Mouse (Mus musculus) WW6 (cell line): ENCODE results near the gene Tpi1.
"Not testable (repeated sequence)": the region's sequence is repeated elsewhere in the genome, so short reads cannot be mapped to it uniquely, and the experiment has no call there.

Experiments used
- DNase-seq: peaks from one replicate; pipeline ENCODE4 v3.0.0-alpha.2; 2013; ENCODE audit warnings: low read depth, low spot score

The Tpi1 gene

DNA sequence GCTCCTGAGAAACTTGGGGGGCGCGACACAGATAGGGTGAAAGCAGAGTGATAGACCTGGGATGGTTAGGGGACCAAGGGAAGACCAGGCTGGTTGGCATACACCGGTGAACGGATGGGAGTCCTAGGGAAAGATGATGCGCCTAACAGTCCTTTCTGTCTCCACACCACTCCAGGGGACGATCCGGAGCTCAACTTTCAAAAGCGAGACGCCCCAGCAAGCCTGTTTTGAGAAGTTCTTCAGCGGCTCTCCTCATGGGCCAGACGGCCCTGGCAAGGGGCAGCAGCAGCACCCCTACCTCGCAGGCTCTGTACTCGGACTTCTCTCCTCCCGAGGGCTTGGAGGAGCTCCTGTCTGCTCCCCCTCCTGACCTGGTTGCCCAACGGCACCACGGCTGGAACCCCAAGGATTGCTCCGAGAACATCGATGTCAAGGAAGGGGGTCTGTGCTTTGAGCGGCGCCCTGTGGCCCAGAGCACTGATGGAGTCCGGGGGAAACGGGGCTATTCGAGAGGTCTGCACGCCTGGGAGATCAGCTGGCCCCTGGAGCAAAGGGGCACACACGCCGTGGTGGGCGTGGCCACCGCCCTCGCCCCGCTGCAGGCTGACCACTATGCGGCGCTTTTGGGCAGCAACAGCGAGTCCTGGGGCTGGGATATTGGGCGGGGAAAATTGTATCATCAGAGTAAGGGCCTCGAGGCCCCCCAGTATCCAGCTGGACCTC, 4.9 kb downstream of the Tpi1 start:
- DNase-seq, result no peak

DNA sequence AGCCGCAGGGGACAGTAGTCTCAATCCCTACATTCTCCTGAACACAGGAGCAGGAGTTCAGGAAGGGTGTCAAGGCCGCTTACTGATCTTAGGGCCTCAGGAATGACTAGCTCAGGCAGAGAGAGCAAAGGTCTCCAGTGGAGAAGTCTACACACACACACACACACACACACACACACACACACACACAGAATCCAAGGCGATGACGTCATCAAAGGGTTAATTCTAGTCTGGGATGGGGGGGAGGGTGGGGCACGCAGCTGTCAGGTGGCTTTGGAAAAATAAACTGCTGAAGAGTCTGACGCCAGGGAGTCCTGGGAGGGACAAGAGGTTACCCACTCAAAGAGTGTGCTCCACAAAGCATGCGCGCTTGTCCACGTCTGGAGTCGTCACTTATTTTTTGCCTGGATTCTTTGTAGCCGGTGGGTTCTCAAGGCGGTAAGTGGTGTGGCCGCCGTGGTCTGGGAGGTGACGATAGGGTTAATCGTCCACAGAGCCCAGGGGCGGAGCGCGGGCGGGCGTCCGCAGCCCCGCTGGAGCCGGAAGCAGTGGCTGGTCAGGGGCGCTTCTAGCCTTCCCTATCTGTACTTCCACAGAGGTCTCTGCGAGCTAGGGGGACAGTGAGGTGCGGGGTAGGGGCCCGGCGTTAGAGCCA, 5.6 kb downstream of the Tpi1 start, which contains the start of gene Spsb2:
Gene Spsb2, plus strand, starts transcription at position 304 of the 655 bp plus-strand sequence.
- no peak for DNase-seq

GRCm38 (mm10) chr6:124807986-124808357, 6.1 kb downstream of the Tpi1 start:
- no peak for DNase-seq

DNA sequence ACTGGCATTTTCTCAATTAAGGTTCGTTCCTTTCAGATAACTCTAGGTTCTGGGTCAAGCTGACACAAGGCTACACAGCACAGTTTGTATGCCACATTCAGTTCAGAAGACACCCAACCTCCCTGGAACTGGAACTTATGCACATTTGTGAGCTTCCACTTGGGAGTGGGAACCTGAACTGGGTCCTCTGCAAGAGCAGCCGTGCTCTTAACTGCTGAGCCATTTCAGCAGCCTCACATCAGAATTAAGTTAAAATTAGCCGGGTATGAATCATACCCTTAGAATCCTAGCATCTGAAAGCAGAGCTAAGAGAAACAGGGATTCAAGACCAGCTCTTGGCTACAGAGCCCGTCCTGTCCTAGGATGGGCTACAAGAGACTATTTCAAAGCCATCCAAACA, 6.7 kb downstream of the Tpi1 start:
- DNase-seq, result no peak

DNA sequence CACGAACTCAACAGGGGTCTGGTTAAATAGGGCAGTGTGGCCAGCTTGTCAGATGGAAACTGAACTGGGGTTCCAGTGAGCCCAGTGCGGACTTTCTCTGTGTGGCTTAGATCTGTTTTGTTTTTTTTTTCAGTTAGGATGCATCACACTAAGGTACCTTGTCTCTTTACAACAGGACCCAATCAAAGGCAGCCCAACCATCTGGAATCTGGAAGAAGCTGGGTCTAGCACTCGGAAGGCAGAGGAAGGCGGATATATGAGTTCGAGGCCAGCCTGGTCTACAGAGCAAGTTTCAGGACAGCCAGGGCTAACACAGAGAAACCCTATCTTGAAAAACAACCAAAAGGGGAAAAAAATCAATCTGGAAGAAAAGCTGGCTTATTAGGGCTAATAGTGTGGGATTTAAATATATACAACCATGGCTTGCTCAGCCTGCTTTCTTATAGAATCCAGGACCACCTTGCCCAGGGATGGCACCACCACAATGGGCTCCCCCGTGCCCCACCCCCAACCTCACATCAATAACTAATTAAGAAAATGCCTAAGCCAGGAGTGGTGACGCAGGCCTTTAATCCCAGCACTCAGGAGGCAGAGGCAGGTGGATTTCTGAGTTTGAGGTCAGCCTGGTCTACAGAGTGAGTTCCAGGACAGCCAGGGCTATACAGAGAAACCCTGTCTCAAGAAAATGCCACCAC, 7.5 kb downstream of the Tpi1 start:
- no peak for DNase-seq

DNA sequence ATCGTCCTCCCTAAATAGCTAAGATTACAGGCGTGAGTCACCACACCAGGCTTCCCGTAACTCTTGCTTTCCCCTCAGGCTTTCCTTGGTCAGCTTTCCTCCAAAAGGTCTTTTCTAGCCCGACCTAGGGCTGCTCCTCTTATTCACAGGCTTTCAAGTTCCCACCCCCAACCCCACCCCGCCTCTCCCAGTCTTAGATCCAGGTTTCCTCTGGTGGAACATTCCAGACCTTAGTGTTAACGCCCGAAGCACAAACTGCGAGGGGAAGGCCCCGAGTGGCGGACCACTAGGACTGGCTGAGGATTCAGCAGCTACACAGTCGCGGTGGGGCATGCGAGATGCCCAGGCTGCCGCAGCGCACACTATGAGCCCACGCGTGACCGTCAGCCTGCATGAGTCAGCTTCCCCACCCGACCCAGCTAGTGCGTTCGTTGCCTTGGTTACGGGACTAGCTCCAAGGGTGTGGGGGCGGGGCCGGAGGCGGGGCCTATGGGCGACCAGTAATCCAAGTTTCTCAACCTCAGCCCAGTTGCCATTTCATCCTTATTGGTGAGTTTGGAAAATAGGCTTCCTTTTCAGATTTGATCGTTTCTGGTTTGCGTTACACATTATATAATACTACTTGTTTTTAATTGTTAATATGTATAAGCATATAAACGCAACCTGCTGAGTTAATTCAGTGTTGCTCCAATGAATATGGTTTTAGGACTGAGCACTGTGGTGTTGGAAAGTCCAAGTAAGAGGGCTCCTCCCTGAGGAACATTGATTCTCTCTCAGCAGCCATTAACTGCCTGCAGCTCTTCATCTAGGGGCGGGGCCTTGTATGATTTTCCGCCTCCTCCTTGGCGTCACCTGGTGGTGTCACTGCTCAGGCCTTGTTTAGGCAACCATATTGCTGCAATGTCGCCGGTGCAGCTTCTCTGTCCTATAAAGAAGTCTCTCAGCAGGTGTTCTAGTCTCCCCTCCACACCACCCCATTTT, 8.5 kb downstream of the Tpi1 start:
- peak; percentile 98 for DNase-seq

DNA sequence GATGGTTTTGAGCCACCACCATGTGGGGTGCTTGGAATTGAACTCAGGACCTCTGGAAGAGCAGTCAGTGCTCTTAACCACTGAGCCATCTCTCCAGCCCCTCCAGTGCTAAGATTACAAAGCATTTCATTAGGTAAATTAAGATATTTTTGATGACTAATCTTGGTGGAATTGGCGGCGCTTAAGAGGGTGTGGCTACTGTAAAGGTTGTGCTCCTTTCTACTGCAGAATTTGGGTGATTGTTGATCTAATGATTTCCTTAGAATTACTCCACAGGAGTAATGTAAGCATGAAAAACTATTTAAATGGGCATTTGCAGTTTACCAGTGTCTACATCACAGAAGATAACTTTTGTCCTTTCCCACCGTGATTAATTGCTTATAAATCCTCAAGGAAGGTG, 9.8 kb downstream of the Tpi1 start:
- DNase-seq, result no peak

DNA sequence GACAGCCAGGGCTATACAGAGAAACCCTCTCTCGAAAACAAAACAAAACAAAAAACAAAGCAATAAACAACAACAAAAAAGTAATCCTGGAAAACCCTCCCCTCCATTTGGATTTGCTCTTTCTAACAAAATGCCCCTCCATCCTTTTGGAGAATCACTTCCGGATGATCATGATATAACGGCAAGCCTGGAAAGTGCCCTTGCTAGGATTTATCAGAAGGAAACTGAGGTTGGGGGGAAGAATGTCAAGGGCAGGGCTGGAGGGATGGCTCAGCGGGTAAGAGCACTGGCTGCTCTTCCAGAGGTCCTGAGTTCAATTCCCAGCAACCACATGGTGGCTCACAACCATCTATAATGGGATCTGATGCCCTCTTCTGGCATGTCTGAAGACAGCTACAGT, 10.4 kb downstream of the Tpi1 start:
- not testable (repeated sequence) for DNase-seq

DNA sequence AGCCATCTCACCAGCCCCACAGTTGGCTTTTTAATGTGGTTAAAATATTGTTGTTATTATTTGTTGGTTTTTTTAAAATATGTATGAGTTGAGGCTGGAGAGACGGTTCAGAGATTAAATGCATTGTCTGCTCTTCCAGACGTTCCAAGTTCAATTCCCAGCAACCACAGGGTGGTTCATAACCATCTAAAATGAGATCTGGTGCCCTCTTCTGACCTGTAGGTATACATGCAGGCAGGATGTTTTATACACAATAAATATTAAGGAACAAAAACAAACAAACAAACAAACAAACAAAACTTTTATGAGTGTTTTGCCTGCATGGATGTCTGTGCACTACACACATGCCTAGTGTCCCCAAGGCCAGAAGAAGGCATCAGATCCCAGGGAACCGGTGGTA, 11.0 kb downstream of the Tpi1 start:
- DNase-seq, result no peak

- not testable (repeated sequence) for DNase-seq
These were observed 11.7 kb downstream of the Tpi1 start for GRCm38 (mm10) chr6:124802400-124802799.

GRCm38 (mm10) chr6:124796200-124796599, 17.9 kb downstream of the Tpi1 start:
- no peak for DNase-seq

DNA sequence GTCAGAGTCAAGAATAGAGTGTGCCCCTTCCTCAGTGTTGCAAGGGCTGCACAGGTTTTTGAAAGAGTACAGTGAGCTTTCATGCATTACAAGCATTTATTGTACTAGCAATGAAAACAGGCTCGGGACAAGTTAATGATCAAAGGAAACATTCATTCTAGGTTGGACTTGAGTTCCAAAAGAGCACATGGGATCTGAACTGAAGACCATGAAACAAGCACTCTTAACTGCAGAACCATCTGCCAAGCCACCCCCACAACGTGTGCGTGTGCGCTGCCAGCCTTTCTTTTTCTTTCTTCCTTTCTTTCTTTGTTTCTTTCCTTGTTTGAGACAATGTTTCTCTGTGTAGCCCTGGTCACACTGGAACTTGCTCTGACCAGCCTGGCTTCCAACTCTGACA, 18.3 kb downstream of the Tpi1 start:
- no peak for DNase-seq

DNA sequence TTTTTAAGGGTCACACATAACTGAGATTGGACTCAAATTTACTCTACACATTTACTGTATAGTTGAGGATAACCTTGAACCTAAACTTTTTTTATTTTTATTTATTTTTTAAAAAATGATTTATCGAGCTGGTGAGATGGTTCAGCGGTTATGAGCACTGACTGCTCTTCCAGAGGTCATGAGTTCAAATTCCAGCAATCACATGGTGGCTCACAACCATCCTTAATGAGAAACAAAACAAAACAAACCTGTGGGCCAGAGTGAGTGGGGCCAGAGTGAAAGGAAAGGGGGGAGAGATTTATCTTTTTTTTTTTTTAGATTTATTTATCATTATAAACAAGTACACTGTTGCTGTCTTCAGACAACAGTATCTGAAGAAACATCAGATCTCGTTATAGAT, 22.2 kb downstream of the Tpi1 start:
- DNase-seq, result no peak

- no peak for DNase-seq
These were observed 24.0 kb downstream of the Tpi1 start for GRCm38 (mm10) chr6:124790121-124790520.

DNA sequence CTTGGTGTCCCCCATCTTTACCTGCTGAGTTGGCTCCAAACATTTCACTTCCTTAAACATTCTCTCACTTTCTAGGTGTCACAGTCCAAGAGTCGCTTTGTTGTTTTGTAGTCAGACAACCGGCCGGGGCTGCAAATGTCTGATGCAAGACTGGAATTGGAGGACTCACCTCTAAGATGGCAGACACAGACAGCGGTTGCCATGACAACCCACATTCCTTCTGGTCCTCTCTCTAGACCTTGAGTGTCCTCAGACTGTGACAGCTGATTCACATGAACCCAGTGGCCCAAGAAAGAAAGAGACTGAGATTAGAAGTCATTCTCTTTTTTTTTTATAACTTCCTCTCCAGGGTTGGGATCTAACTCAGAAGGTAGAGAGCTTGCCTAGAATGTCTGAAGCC, 24.6 kb downstream of the Tpi1 start:
- no peak for DNase-seq

DNA sequence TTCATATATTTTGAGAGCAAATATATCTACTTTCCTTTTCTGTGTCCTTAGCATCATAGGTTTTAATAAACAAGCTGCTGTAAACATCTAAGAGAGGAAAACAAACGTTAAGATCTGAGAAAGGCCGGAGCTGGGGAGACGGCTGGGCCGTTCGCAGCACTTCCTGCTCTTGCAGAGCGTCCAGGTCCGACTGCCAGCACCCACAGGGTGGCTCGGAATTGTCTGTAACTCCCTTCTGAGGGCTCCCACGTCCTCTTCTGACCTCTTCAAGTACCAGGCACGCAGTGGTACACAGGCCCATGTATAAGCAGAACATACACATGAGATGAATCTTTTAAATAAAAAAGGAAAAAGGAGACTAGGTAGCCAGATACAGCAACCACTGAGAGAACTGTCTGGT, 26.4 kb downstream of the Tpi1 start:
- DNase-seq, result no peak

GRCm38 (mm10) chr6:124786756-124787420, 27.2 kb downstream of the Tpi1 start:
- no peak for DNase-seq

DNA sequence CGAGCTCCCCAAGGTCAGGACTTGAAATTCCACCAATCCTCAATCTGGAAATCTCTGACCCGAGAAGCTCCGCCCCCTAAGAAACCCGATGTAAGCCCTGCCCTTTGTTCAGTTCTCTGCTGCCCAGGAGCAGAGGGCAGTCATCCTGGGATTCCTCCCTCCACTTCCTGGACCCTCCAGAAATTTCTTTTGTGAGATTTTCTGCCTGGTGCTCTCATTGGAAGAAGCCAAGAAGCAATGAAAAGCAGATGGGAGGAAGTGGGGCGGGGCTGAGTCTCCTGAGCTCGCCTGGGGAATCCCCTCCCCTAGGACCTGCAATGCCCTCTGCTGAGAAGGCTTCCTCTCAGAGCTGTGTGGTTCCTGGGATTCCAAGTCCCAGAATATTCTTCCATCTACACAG, 31.7 kb downstream of the Tpi1 start:
- peak; percentile 75 for DNase-seq

GRCm38 (mm10) chr6:124780917-124781316, 33.2 kb downstream of the Tpi1 start:
- DNase-seq, result no peak

DNA sequence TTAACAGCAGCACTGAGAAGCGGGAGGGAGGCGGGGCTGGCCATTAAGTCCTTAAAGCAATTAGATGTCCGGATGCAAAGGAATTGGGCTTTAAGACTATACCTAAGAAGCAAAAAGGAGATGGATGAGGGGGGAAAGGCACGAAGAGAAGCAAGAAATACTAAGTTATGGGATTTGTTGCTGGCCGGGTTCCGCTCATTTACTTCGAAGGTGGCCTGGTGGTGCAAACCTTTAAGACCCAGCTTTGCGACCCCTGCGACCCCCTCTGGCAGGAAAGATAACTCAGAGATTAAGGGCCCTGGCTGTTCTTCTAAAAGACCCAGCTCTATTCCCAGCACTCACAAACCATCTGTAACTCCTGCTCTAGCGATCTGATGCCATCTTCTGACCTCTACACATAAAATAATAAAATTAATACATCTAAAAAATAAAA, 34.1 kb downstream of the Tpi1 start:
- no peak for DNase-seq
